Mouse (Mus musculus): Measurements from ENCODE around the gene Ralgapa1. TPM values are rescaled to one million over a fixed set of nuclear protein-coding genes. Genes with fewer than 3 reads are reported as not detected.

Gene Ralgapa1
- polyA plus RNA-seq, 1 experiment, result 4.4 TPM

- H3ac ChIP-seq (ENCODE audit: control insufficient read depth, insufficient read length), result no peak overlapping the region
- no peak for TF ChIP-seq MAX (IDR thresholded peaks at IDR 0.05; ENCODE audit: low read depth)
- TF ChIP-seq POLR2A (IDR thresholded peaks at IDR 0.05; ENCODE audit: insufficient read length, low read depth), result no peak
- TF ChIP-seq SRF (IDR thresholded peaks at IDR 0.05; ENCODE audit: control insufficient read depth, insufficient read length, low read depth), result no peak
- no peak for TF ChIP-seq USF1 (IDR thresholded peaks at IDR 0.05; ENCODE audit: low read depth)
- TF ChIP-seq REST (IDR thresholded peaks at IDR 0.05; ENCODE audit: insufficient read depth, insufficient read length), result no peak
- no peak for TF ChIP-seq TCF12 (IDR thresholded peaks at IDR 0.05; ENCODE audit: insufficient read depth, poor library complexity, severe bottlenecking)
- no peak for TF ChIP-seq TCF3 (IDR thresholded peaks at IDR 0.05; ENCODE audit: insufficient read length, low read depth)
- no peak for TF ChIP-seq CEBPB (IDR thresholded peaks at IDR 0.05; ENCODE audit: insufficient read depth, poor library complexity, severe bottlenecking)
- TF ChIP-seq E2F4 (IDR thresholded peaks at IDR 0.05; ENCODE audit: insufficient read depth), result no peak
- TF ChIP-seq MYOD1 (IDR thresholded peaks at IDR 0.05; ENCODE audit: control insufficient read depth in 1 of 3, insufficient read length in 2 of 3, low read depth in 2 of 3), result no peak
- no peak for TF ChIP-seq POLR2AphosphoS2 (IDR thresholded peaks at IDR 0.05; ENCODE audit: insufficient read length, low read depth)
- TF ChIP-seq MYOG (IDR thresholded peaks at IDR 0.05; ENCODE audit: control insufficient read depth in 1 of 3, insufficient read depth in 1 of 3, insufficient read length in 2 of 3, low read depth in 2 of 3), result no peak
Observed at GRCm38 (mm10) chr12:55604411-55604810, 216.6 kb downstream of the Ralgapa1 start.

DNA sequence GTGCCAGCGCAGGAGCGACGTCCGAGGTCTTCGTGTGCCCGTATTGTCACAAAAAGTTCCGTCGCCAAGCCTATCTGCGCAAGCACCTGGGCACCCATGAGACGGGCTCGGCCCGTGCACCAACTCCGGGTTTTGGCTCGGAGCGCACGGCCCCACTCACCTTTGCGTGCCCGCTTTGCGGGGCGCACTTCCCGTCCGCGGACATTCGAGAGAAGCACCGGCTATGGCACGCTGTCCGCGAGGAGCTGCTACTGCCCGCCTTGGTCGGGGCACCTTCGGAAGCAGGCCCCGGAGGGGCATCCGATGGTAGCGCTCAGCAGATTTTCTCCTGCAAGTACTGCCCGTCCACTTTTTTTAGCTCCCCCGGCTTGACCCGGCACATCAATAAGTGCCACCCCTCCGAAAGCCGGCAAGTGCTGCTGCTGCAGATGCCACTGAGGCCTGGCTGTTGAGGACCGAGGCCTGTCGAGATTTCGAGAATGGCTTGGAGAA, 220.4 kb downstream of the Ralgapa1 start:
- Histone ChIP-seq H3ac (ENCODE audit: control insufficient read depth, insufficient read length) (no peak overlapping the region), H3K36me3 (ENCODE audit: control insufficient read depth, insufficient read depth) (peaks cover 18% of the 10 kb centered on the region), H3K4me3 (no peak overlapping the region), H3K79me2 (ENCODE audit: control insufficient read depth, insufficient read depth) (no peaks in the 10 kb centered on the region), H3K4me2 (ENCODE audit: low read depth) (no peak overlapping the region), H3K27me3 (ENCODE audit: control insufficient read depth, insufficient read depth, insufficient read length) (peaks cover 5% of the 10 kb centered on the region)
- TF ChIP-seq REST (IDR thresholded peaks at IDR 0.05; ENCODE audit: insufficient read depth, insufficient read length), result no peak
- TF ChIP-seq MYOG (IDR thresholded peaks at IDR 0.05; ENCODE audit: control insufficient read depth in 1 of 3, insufficient read depth in 1 of 3, insufficient read length in 2 of 3, low read depth in 2 of 3), result no peak
- no peak for TF ChIP-seq TCF12 (IDR thresholded peaks at IDR 0.05; ENCODE audit: insufficient read depth, poor library complexity, severe bottlenecking)
- no peak for TF ChIP-seq CEBPB (IDR thresholded peaks at IDR 0.05; ENCODE audit: insufficient read depth, poor library complexity, severe bottlenecking)
- TF ChIP-seq E2F4 (IDR thresholded peaks at IDR 0.05; ENCODE audit: insufficient read depth), result no peak
- no peak for TF ChIP-seq MAX (IDR thresholded peaks at IDR 0.05; ENCODE audit: low read depth)
- TF ChIP-seq POLR2A (IDR thresholded peaks at IDR 0.05; ENCODE audit: insufficient read length, low read depth), result no peak
- TF ChIP-seq MYOD1 (IDR thresholded peaks at IDR 0.05; ENCODE audit: control insufficient read depth in 1 of 3, insufficient read length in 2 of 3, low read depth in 2 of 3), result no peak
- no peak for TF ChIP-seq POLR2AphosphoS2 (IDR thresholded peaks at IDR 0.05; ENCODE audit: insufficient read length, low read depth)
- TF ChIP-seq USF1 (IDR thresholded peaks at IDR 0.05; ENCODE audit: low read depth), result no peak
- no peak for TF ChIP-seq SRF (IDR thresholded peaks at IDR 0.05; ENCODE audit: control insufficient read depth, insufficient read length, low read depth)
- no peak for TF ChIP-seq TCF3 (IDR thresholded peaks at IDR 0.05; ENCODE audit: insufficient read length, low read depth)

More at GRCm38 (mm10) chr12:55604411-55604810, 216.6 kb downstream of the Ralgapa1 start:
- H3K4me3 ChIP-seq, result no peak overlapping the region
- H3K36me3 ChIP-seq (ENCODE audit: control insufficient read depth, insufficient read depth), result peaks cover 18% of the 10 kb centered on the region
- H3K4me2 ChIP-seq (ENCODE audit: low read depth), result no peak overlapping the region
- no peaks in the 10 kb centered on the region for H3K79me2 ChIP-seq (ENCODE audit: control insufficient read depth, insufficient read depth)
- no peaks in the 10 kb centered on the region for H3K27me3 ChIP-seq (ENCODE audit: control insufficient read depth, insufficient read depth, insufficient read length)

GRCm38 (mm10) chr12:55599639-55600502, 221.1 kb downstream of the Ralgapa1 start:
- Histone ChIP-seq H3K36me3 (ENCODE audit: control insufficient read depth, insufficient read depth) (peaks cover 18% of the 10 kb centered on the region), H3K79me2 (ENCODE audit: control insufficient read depth, insufficient read depth) (no peaks in the 10 kb centered on the region), H3K4me2 (ENCODE audit: low read depth) (no peak overlapping the region), H3K27me3 (ENCODE audit: control insufficient read depth, insufficient read depth, insufficient read length) (peaks cover 5% of the 10 kb centered on the region), H3K4me3 (no peak overlapping the region), H3ac (ENCODE audit: control insufficient read depth, insufficient read length) (no peak overlapping the region)
- TF ChIP-seq MYOG (IDR thresholded peaks at IDR 0.05; ENCODE audit: control insufficient read depth in 1 of 3, insufficient read depth in 1 of 3, insufficient read length in 2 of 3, low read depth in 2 of 3), result peak in 1 of 3 experiments; percentile 12
- TF ChIP-seq REST (IDR thresholded peaks at IDR 0.05; ENCODE audit: insufficient read depth, insufficient read length), result peak; percentile 87
- no peak for TF ChIP-seq CEBPB (IDR thresholded peaks at IDR 0.05; ENCODE audit: insufficient read depth, poor library complexity, severe bottlenecking)

- no peak within 1 kb of the TSS for H3K4me2 ChIP-seq (ENCODE audit: low read depth)
- H3ac ChIP-seq (ENCODE audit: control insufficient read depth, insufficient read length), result no peak within 1 kb of the TSS
- no peak within 1 kb of the TSS for H3K4me3 ChIP-seq
- no peaks in the 10 kb centered on the region for H3K79me2 ChIP-seq (ENCODE audit: control insufficient read depth, insufficient read depth)
- TF ChIP-seq CEBPB (IDR thresholded peaks at IDR 0.05; ENCODE audit: insufficient read depth, poor library complexity, severe bottlenecking) (no peak), USF1 (IDR thresholded peaks at IDR 0.05; ENCODE audit: low read depth) (no peak), REST (IDR thresholded peaks at IDR 0.05; ENCODE audit: insufficient read depth, insufficient read length) (no peak), POLR2A (IDR thresholded peaks at IDR 0.05; ENCODE audit: insufficient read length, low read depth) (no peak), MYOG (IDR thresholded peaks at IDR 0.05; ENCODE audit: control insufficient read depth in 1 of 3, insufficient read depth in 1 of 3, insufficient read length in 2 of 3, low read depth in 2 of 3) (no peak), E2F4 (IDR thresholded peaks at IDR 0.05; ENCODE audit: insufficient read depth) (no peak), MYOD1 (IDR thresholded peaks at IDR 0.05; ENCODE audit: control insufficient read depth in 1 of 3, insufficient read length in 2 of 3, low read depth in 2 of 3) (no peak), TCF12 (IDR thresholded peaks at IDR 0.05; ENCODE audit: insufficient read depth, poor library complexity, severe bottlenecking) (no peak), TCF3 (IDR thresholded peaks at IDR 0.05; ENCODE audit: insufficient read length, low read depth) (no peak), SRF (IDR thresholded peaks at IDR 0.05; ENCODE audit: control insufficient read depth, insufficient read length, low read depth) (no peak), POLR2AphosphoS2 (IDR thresholded peaks at IDR 0.05; ENCODE audit: insufficient read length, low read depth) (no peak), MAX (IDR thresholded peaks at IDR 0.05; ENCODE audit: low read depth) (no peak)
- peaks cover 5% of the 10 kb centered on the region for H3K27me3 ChIP-seq (ENCODE audit: control insufficient read depth, insufficient read depth, insufficient read length)
- peaks cover 18% of the 10 kb centered on the region for H3K36me3 ChIP-seq (ENCODE audit: control insufficient read depth, insufficient read depth)
Observed at GRCm38 (mm10) chr12:55598887-55599561, 221.9 kb downstream of the Ralgapa1 start, which contains the start of gene Insm2. Insm2 (plus strand) TSS chr12:55599427.
